Mouse (Mus musculus): ENCODE data around the gene Smcp. TPM values are rescaled to one million over a fixed set of nuclear protein-coding genes. Genes with fewer than 3 reads are reported as not detected.

The Smcp gene
- polyA plus RNA-seq (2012; rRNA removed) = not detected in 2 replicates

DNA sequence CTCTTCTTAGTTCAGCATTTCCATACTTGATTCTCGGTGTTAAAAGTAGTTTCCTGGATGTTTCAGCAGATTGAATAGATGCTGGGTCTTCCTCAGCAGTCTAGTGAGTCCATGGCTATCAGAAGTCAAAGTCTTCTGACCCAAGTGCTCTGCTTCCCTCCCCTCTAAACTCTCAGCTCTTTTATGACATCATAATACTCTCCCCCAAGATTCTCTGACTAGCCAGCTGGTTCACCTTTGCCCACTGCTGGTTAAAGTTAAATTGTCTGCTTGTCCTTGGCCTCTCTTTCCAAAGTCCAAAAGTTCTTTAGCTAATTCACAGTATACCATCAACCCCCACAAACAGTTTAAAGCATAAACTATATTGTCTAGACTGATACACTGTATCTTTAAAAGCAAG, at the start of gene Smcp:
TSS of gene Smcp (minus strand) at position 140 of the 400 bp plus-strand sequence.

DNA sequence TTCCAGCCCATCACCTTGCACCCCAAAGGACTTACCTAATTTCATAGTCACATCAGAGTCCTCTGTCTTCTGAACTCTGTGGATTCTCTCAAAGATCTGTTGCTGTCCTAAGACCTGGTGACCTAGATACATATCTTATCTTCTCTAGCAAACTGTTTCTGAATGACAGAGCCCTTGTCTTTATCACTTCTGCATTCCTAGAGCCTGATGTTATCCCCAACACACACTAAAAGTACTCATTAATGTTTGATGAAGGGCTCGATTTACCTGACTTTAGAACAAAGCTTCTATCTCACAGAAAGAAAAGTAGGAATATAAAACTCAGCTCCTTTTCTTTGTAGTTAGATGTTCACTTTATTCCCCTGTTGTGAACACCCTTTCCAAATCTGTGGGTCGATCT, 32.8 kb upstream of the Smcp start, which contains the start of gene Lce6a:
TSS of gene Lce6a (minus strand) at position 101 of the 400 bp plus-strand sequence.

DNA sequence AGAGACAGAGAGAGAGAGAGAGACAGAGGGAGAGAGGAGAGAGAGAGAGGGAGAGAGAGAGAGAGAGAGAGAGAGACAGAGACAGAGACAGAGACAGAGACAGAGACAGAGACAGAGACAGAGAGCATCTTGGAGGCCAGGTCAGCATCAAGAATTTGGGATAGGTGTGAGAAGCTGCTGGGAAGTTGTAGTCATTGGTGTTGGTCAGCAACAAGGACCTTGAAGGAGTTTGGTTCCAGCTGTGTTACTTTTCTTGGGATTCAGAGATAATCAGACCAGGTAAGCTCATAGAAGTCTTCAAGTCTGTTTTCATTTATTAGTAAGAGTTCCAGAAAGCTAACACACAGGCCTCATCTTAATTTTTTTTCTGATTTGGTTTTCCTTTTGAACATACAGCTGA, 18.6 kb upstream of the Smcp start, which contains the start of gene 2210017I01Rik:
TSS of gene 2210017I01Rik (minus strand) at position 101 of the 400 bp plus-strand sequence.

DNA sequence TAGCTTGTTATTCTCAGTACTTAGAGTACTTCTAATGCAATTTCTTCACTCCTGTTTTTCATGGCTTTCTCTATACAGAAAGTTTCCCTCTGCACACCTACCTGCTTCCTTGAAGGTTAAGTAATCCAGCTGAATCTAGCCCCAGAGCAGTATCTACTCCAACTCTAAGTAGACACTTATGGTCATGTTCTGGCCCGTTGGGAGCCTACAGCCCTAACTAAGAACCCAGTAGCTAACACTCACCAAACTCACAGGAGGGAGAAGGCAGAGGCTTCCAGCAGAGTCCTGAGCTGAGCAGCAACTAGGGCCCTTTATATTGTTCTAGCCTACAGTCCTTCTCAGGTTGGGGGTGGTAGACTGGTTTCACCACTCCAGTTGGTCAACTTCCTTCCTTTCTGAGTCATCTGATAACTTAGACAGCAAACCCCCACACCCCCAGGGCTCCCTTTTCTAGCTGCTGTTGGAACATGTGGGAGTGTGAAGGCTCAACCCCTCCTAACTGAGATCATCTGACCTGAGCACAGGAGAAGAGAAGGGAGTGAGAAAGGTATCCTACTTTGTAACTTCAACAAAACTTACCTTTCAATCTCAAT, 15.3 kb downstream of the Smcp start, which contains the start of gene Ivl:
TSS of gene Ivl (minus strand) at position 287 of the 593 bp plus-strand sequence.

DNA sequence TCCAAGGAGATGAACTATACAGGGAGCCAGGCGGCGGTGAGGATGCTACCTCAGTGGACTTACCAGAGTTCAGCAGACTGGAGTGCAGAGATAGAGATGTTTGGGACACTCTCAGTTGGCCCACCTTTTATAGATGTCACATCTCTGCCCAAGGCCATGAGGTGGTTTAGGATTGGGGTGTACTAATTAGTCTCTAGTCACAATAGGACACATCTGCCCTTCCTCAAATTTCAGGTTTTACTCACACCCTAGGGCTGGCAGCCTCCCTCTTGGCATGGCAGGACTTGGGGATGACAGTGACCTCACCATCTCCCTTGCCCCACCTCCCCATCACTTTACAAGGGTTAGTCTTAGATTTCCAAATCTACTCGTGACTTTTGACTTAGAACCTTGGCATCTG, 54.4 kb downstream of the Smcp start, which contains the start of gene 2310046K23Rik:
TSS of gene 2310046K23Rik (minus strand) at position 101 of the 400 bp plus-strand sequence.

Other genes with a start within 250 kb of the Smcp start
- not detected in 2 replicates for gene Sprr2d, start 249.9 kb downstream of the Smcp start, polyA plus RNA-seq (2012; rRNA removed)
- gene Sprr2e, start 236.9 kb downstream of the Smcp start, polyA plus RNA-seq (2012; rRNA removed) = not detected in 2 replicates
- not detected in 2 replicates for gene Sprr2f, start 223.8 kb downstream of the Smcp start, polyA plus RNA-seq (2012; rRNA removed)
- gene Sprr2h, start 203.3 kb downstream of the Smcp start, polyA plus RNA-seq (2012; rRNA removed) = not detected in 2 replicates
- gene Sprr2i, start 181.0 kb downstream of the Smcp start, polyA plus RNA-seq (2012; rRNA removed) = not detected in 2 replicates
- gene Sprr2j-ps, start 170.9 kb downstream of the Smcp start, polyA plus RNA-seq (2012; rRNA removed) = not detected in 2 replicates
- gene Gm9774, start 159.6 kb downstream of the Smcp start, polyA plus RNA-seq (2012; rRNA removed) = 4.8 and 5.0 TPM in 2 replicates
- not detected in 2 replicates for gene Sprr2k, start 156.4 kb downstream of the Smcp start, polyA plus RNA-seq (2012; rRNA removed)
- gene Sprr1b, start 150.2 kb downstream of the Smcp start, polyA plus RNA-seq (2012; rRNA removed) = not detected in 2 replicates
- not detected in 2 replicates for gene Sprr3, start 130.3 kb downstream of the Smcp start, polyA plus RNA-seq (2012; rRNA removed)
- 0.40 TPM in 1 of 2 replicates, not detected in the other for gene Sprr1a, start 103.1 kb downstream of the Smcp start, polyA plus RNA-seq (2012; rRNA removed)
- gene Sprr4, start 88.5 kb downstream of the Smcp start, polyA plus RNA-seq (2012; rRNA removed) = not detected in 2 replicates
- not detected in 2 replicates for gene 2310046K23Rik, start 54.5 kb downstream of the Smcp start, polyA plus RNA-seq (2012; rRNA removed)
- gene Ivl, start 15.3 kb downstream of the Smcp start, polyA plus RNA-seq (2012; rRNA removed) = 0.05 TPM in 1 of 2 replicates, not detected in the other
- not detected in 2 replicates for gene 2210017I01Rik, start 18.5 kb upstream of the Smcp start, polyA plus RNA-seq (2012; rRNA removed)
- not detected in 2 replicates for gene Lce6a, start 32.7 kb upstream of the Smcp start, polyA plus RNA-seq (2012; rRNA removed)
- not detected in 2 replicates for gene Lce1a1, start 59.3 kb upstream of the Smcp start, polyA plus RNA-seq (2012; rRNA removed)
- gene Lce1b, start 67.9 kb upstream of the Smcp start, polyA plus RNA-seq (2012; rRNA removed) = not detected in 2 replicates
- gene Lce1a2, start 81.3 kb upstream of the Smcp start, polyA plus RNA-seq (2012; rRNA removed) = not detected in 2 replicates
- gene Lce1c, start 90.2 kb upstream of the Smcp start, polyA plus RNA-seq (2012; rRNA removed) = not detected in 2 replicates
- gene Lce1d, start 98.2 kb upstream of the Smcp start, polyA plus RNA-seq (2012; rRNA removed) = not detected in 2 replicates
- not detected in 2 replicates for gene Lce1e, start 120.1 kb upstream of the Smcp start, polyA plus RNA-seq (2012; rRNA removed)
- gene Lce1f, start 131.4 kb upstream of the Smcp start, polyA plus RNA-seq (2012; rRNA removed) = not detected in 2 replicates
- gene Gm38119, start 150.1 kb upstream of the Smcp start, polyA plus RNA-seq (2012; rRNA removed) = not detected in 2 replicates
- gene Lce1g, start 163.3 kb upstream of the Smcp start, polyA plus RNA-seq (2012; rRNA removed) = not detected in 2 replicates
- gene Lce1h, start 176.1 kb upstream of the Smcp start, polyA plus RNA-seq (2012; rRNA removed) = not detected in 2 replicates
- not detected in 2 replicates for gene Lce1i, start 189.9 kb upstream of the Smcp start, polyA plus RNA-seq (2012; rRNA removed)
- not detected in 2 replicates for gene Lce1j, start 201.5 kb upstream of the Smcp start, polyA plus RNA-seq (2012; rRNA removed)
- gene Lce1k, start 218.9 kb upstream of the Smcp start, polyA plus RNA-seq (2012; rRNA removed) = not detected in 2 replicates
- not detected in 2 replicates for gene Kprp, start 238.2 kb upstream of the Smcp start, polyA plus RNA-seq (2012; rRNA removed)

Measured in central nervous system, embryonic 14 days (tissue).